ENCODE assay signal across 8 mouse cellular contexts in the genomic region with DNA sequence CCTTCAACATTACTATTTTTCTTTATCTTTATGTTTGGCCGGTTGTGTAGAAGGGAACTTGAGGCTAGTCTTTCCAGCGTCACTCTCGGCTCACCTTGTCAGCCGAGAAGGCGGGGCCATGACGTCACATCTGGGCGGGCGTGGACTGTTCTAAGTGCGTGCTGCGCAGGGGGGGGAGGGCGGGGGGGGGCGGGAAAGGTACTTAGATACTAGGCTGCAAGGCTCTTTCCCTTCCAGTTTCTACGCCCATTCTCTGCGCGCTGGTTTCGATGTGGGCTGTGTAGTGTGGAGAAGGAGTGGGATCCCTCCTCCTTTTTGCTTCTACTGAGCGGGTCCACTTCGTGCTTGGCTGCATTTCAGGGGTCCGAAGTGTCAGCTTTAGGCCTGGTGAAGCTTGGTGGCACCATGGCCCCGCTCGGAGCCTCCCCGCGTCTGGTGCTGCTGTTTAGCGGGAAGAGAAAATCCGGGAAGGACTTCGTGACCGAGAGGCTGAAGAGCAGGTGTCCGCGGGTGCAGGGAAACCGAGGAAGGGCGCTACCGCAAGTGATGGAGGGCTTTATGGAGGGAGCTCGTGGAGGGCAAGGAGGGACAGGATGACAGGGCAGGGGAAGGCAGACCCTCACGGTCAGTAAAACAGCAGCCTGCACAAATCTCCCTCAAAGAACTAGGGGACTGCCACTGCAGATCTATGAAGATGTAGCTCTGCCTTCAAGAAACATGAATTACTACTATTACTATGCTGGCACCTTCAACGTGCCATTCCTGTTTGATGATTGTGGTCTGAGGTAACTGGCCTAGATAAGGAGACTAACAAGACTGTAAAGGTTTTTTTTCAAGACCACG. TPM values are rescaled to one million over a fixed set of nuclear protein-coding genes. Genes with fewer than 3 reads are reported as not detected.
A peak's percentile ranks its signal among the peaks of the same experiment; 100 is the strongest.
DNase-seq lines count a peak whose midpoint lies in the region; ATAC-seq and TF ChIP-seq lines count a peak whose summit lies in the region.

No protein-coding gene starts in this region.

- no peak for TF ChIP-seq CTCF in left cerebral cortex, adult 2 months (IDR thresholded peaks at IDR 0.05)

- peak overlapping the region; percentile 84 for H3K4me3 ChIP-seq in left cerebral cortex, adult 2 months
- H3K4me3 ChIP-seq in macrophage (ENCODE audit: inconsistent target) = peak overlapping the region; percentile 79

- peak; percentile 81 to 85 for DNase-seq in gastrocnemius, adult 8-10 months (ENCODE audit: low spot score in 2 of 2)
- DNase-seq in hindlimb bud, embryonic 11.5 days (ENCODE audit: extremely low spot score, low read depth, low spot score) = peak; percentile 89
- DNase-seq in left cerebral cortex, adult 2 months (ENCODE audit: extremely low spot score in 1 of 2, low spot score in 2 of 2) = peak; percentile 87 to 89
- DNase-seq in retina, postnatal 7 days (ENCODE audit: low read depth, low spot score) = peak; percentile 84
- DNase-seq in urinary bladder, adult 18-20 months (ENCODE audit: low spot score in 2 of 2) = peak; percentile 83 to 91

- H3K27ac ChIP-seq in left cerebral cortex, adult 2 months = peak overlapping the region; percentile 92
- peak overlapping the region; percentile 66 for H3K27ac ChIP-seq in macrophage

- intact Hi-C loops in left cerebral cortex, adult 2 months (cut with DNase I) = loop anchor here (2.0 kb wide), 3 partner anchors 22 to 314 kb away; partner anchors contain the start of genes Pbxip1 and Ube2q1

- under 1% methylated on average over 30 of the region's 36 CpGs for WGBS in macrophage (ENCODE audit: missing documents)

- no peaks in the 10 kb centered on the region for H3K36me3 ChIP-seq in macrophage (ENCODE audit: inconsistent target)

- H3K79me2 ChIP-seq in macrophage (ENCODE audit: inconsistent target) = no peaks in the 10 kb centered on the region; the same call in 1 of the 2 replicates

- peak; percentile 74 for ATAC-seq in activated CD4-positive, CD25-positive, alpha-beta regulatory T cell, adult 4 months
- ATAC-seq in common myeloid progenitor, adult 5-6 weeks (replicated peaks; ENCODE audit: low read depth, poor library complexity, severe bottlenecking) = peak; percentile 67

RNA-seq across cellular contexts. Expression of gene Pmvk, which starts 4.8 kb away (rescaled TPM):
- polyA plus RNA-seq in activated CD4-positive, CD25-positive, alpha-beta regulatory T cell, adult 4 months (2017; shearing (Covaris generic)) = 10 to 100 TPM; 31.4 to 41.9 TPM
- 20.7 and 22.1 TPM in 2 replicates for total RNA-seq in common myeloid progenitor, adult 5-6 weeks (2017)
- 1 to 10 TPM; 4.8 to 8.6 (median 6.6) TPM for total RNA-seq in gastrocnemius, adult 8-10 months (2022)
- total RNA-seq in left cerebral cortex, adult 2 months (2021) = 10 to 100 TPM; 32.1 to 35.0 TPM
- total RNA-seq in macrophage (2018; cell fraction: chromatin; rRNA removed) = 10 to 100 TPM in 18 of 26 experiments, 1 to 10 TPM in 8; 4.5 to 22.9 (median 17.9) TPM
- total RNA-seq in macrophage (2018; cell fraction: cytosol; rRNA removed) = 10 to 100 TPM; 12.5 to 29.0 (median 22.6) TPM
- 10 to 100 TPM in 21 of 26 experiments, 1 to 10 TPM in 5; 5.5 to 26.4 (median 16.5) TPM for total RNA-seq in macrophage (2018; cell fraction: nucleus; rRNA removed)
- polyA plus RNA-seq in macrophage (2018) = 15.3 to 25.4 TPM (median 21.3 TPM) in 3 replicates

RNA-seq across cellular contexts. Expression of gene Pbxip1, which starts 22.7 kb away (rescaled TPM):
- 10 to 100 TPM; 35.6 to 47.3 TPM for polyA plus RNA-seq in activated CD4-positive, CD25-positive, alpha-beta regulatory T cell, adult 4 months (2017; shearing (Covaris generic))
- total RNA-seq in common myeloid progenitor, adult 5-6 weeks (2017) = 13.6 and 21.3 TPM in 2 replicates
- 100 to 1,000 TPM; 248 to 302 (median 260) TPM for total RNA-seq in gastrocnemius, adult 8-10 months (2022)
- total RNA-seq in left cerebral cortex, adult 2 months (2021) = 10 to 100 TPM; 33.8 to 34.8 TPM
- 10 to 100 TPM in 12 of 26 experiments, 1 to 10 TPM in 14; 2.4 to 38.0 (median 9.6) TPM for total RNA-seq in macrophage (2018; cell fraction: chromatin; rRNA removed)
- total RNA-seq in macrophage (2018; cell fraction: cytosol; rRNA removed) = 10 to 100 TPM in 13 of 26 experiments, 1 to 10 TPM in 13; 4.4 to 31.6 (median 10.6) TPM
- total RNA-seq in macrophage (2018; cell fraction: nucleus; rRNA removed) = 10 to 100 TPM in 17 of 26 experiments, 1 to 10 TPM in 9; 4.8 to 57.4 (median 22.0) TPM
- 5.3 to 6.8 TPM (median 5.4 TPM) in 3 replicates for polyA plus RNA-seq in macrophage (2018)

RNA-seq across cellular contexts. Expression of gene Pygo2, which starts 29.2 kb away (rescaled TPM):
- polyA plus RNA-seq in activated CD4-positive, CD25-positive, alpha-beta regulatory T cell, adult 4 months (2017; shearing (Covaris generic)) = 1 to 10 TPM; 8.6 to 9.6 TPM
- total RNA-seq in common myeloid progenitor, adult 5-6 weeks (2017) = 13.5 and 13.9 TPM in 2 replicates
- total RNA-seq in gastrocnemius, adult 8-10 months (2022) = 10 to 100 TPM in 3 of 4 experiments, 1 to 10 TPM in 1; 9.2 to 12.3 (median 10.1) TPM
- 10 to 100 TPM; 51.0 to 54.5 TPM for total RNA-seq in left cerebral cortex, adult 2 months (2021)
- 10 to 100 TPM in 20 of 26 experiments, 1 to 10 TPM in 6; 4.4 to 47.1 (median 15.0) TPM for total RNA-seq in macrophage (2018; cell fraction: chromatin; rRNA removed)
- total RNA-seq in macrophage (2018; cell fraction: cytosol; rRNA removed) = 10 to 100 TPM; 10.7 to 26.7 (median 19.6) TPM
- total RNA-seq in macrophage (2018; cell fraction: nucleus; rRNA removed) = 10 to 100 TPM in 24 of 26 experiments, 1 to 10 TPM in 2; 8.7 to 39.2 (median 17.9) TPM
- polyA plus RNA-seq in macrophage (2018) = 7.7 to 18.5 TPM (median 16.4 TPM) in 3 replicates

RNA-seq across cellular contexts. Expression of gene Shc1, which starts 40.9 kb away (rescaled TPM):
- polyA plus RNA-seq in activated CD4-positive, CD25-positive, alpha-beta regulatory T cell, adult 4 months (2017; shearing (Covaris generic)) = 10 to 100 TPM; 29.6 to 43.2 TPM
- total RNA-seq in common myeloid progenitor, adult 5-6 weeks (2017) = 28.2 and 41.0 TPM in 2 replicates
- total RNA-seq in gastrocnemius, adult 8-10 months (2022) = 10 to 100 TPM; 14.1 to 20.6 (median 17.7) TPM
- total RNA-seq in left cerebral cortex, adult 2 months (2021) = 10 to 100 TPM; 12.9 to 16.4 TPM
- 10 to 100 TPM; 48.7 to 87.6 (median 68.7) TPM for total RNA-seq in macrophage (2018; cell fraction: chromatin; rRNA removed)
- 10 to 100 TPM; 33.2 to 42.6 (median 38.5) TPM for total RNA-seq in macrophage (2018; cell fraction: cytosol; rRNA removed)
- 10 to 100 TPM; 43.0 to 71.0 (median 53.3) TPM for total RNA-seq in macrophage (2018; cell fraction: nucleus; rRNA removed)
- 32.7 to 33.3 TPM (median 32.9 TPM) in 3 replicates for polyA plus RNA-seq in macrophage (2018)

RNA-seq across cellular contexts. Expression of gene Cks1b, which starts 41.0 kb away (rescaled TPM):
- polyA plus RNA-seq in activated CD4-positive, CD25-positive, alpha-beta regulatory T cell, adult 4 months (2017; shearing (Covaris generic)) = 10 to 100 TPM; 70.8 to 92.3 TPM
- total RNA-seq in common myeloid progenitor, adult 5-6 weeks (2017) = 151 and 194 TPM in 2 replicates
- 1 to 10 TPM; 2.3 to 3.4 (median 2.6) TPM for total RNA-seq in gastrocnemius, adult 8-10 months (2022)
- total RNA-seq in left cerebral cortex, adult 2 months (2021) = 1 to 10 TPM; 1.8 to 2.3 TPM
- 10 to 100 TPM in 1 of 26 experiments, 1 to 10 TPM in 4, under 1 TPM in 1, not detected in 20; 0.84 to 11.0 (median 1.2) TPM for total RNA-seq in macrophage (2018; cell fraction: chromatin; rRNA removed)
- 10 to 100 TPM in 2 of 26 experiments, 1 to 10 TPM in 24; 3.7 to 12.0 (median 7.7) TPM for total RNA-seq in macrophage (2018; cell fraction: cytosol; rRNA removed)
- total RNA-seq in macrophage (2018; cell fraction: nucleus; rRNA removed) = 1 to 10 TPM in 25 of 26 experiments, not detected in 1; 1.2 to 8.0 (median 2.1) TPM
- 6.1 to 27.6 TPM (median 13.1 TPM) in 3 replicates for polyA plus RNA-seq in macrophage (2018)

Comparison
In these comparisons a context has a peak if more than half of its experiments do, and no peak if none do; other contexts are left out.
1. Peak in every context shown above with its lines: DNase-seq, ATAC-seq, H3K4me3 ChIP-seq and H3K27ac ChIP-seq.
2. RNA of gene Pbxip1, which starts 22.7 kb away (total RNA-seq): 248 to 302 TPM in gastrocnemius, adult 8-10 months; 33.8 to 34.8 TPM in left cerebral cortex, adult 2 months and 13.6 to 21.3 TPM in common myeloid progenitor, adult 5-6 weeks; every median in the first group is over 4 times any median in the second.